Mouse (Mus musculus) cerebellum, adult (tissue): Measurements from ENCODE around the gene Cstf2t.
A peak's percentile ranks its signal among the peaks of the same experiment; 100 is the strongest.

Experiments
- ATAC-seq: cut with Nextera tagmentation; 2 replicates; pipeline ENCODE4 v1.9.2; 2017; ENCODE audit warnings: mild to moderate bottlenecking, moderate library complexity, mixed read lengths; ENCODE audit not compliant: insufficient number of reproducible peaks, low FRiP score, low TSS enrichment

Cstf2t gene

DNA sequence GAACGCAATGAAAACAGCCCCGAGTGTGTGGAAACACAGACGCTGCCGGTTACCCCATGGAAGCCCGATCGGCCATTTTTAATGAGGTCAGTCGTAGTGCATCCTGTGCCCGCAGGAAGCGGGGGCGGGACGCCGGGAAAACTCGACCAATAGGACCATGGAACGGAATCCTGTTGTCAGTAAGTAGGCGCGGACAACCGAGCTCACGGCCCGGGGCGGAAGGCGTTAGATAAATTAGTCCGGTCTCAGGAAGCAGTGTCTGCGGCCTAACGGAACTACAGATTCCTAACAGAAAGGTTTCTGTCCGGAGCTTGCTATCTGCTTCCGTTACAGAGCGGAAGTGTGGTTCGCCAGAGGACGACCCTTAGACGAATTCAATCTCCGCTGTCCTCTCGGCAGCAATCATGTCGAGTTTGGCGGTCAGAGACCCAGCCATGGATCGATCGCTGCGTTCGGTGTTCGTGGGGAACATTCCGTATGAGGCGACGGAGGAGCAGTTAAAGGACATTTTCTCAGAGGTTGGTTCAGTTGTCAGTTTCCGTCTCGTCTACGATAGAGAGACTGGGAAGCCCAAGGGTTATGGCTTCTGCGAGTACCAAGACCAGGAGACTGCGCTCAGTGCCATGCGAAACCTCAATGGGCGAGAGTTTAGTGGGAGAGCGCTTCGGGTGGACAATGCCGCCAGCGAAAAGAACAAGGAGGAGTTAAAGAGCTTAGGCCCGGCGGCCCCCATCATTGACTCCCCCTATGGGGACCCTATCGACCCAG lies at the start of gene Cstf2t:
Gene Cstf2t, plus strand, starts transcription at position 176 of the 768 bp plus-strand sequence.
- ATAC-seq, result peak; percentile 98

DNA sequence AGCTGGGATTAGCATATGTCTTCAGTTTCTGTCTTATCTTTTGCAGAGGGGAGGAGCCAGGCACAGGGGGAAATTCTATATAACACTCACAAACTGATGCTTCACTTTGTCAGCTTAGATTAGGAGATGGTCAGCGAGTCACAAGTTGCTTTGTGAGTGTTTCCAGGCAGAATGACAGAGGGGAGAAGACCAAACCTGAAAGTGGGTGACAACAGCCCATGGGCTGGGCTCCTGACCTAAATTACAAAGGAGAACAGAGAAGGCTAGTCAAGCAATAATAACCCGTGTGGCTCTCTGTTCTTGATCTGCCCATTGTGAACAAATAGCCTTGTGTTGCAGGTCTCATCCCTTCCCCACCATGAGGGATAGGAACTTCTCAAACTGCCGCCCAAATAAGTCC lies 43.7 kb upstream of the Cstf2t start:
- ATAC-seq, result no peak

DNA sequence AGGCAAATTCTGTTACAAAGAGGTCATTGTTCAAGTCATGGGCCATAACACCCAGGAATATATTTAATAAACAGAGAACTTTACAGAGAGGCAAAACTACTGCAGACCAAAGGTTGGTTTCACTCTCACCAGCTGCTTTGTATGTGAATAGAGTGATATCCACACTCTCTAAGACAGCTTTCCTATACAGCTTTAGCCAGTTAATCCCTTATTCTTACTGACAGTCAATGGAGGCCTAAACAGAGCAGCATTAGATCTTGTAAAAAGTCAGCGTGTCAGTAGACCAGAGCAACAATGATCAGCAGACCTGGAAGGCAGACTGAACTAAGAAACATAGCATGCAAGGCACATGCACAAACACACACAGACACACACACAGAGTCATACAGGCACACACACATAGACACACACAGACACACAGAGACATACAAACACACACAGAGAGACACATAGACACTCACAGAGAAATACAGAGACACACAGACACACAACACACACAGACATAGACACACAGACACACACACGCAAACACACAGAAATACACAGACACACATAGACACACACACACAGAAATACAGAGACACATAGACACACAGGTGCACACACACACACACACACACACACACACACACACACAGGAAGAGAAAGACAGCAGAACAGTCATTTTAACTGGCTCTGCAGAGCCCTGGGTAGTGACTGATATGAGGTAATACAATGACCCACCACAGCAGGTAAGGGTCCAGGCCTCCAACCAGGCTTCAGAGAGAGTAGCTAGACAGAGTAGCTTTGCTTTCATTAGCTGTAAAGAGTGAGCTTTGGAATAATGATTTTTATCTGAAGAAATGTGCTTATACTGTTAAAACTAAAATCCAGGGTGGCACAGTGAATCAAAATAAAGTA lies 41.4 kb upstream of the Cstf2t start:
- no peak for ATAC-seq

DNA sequence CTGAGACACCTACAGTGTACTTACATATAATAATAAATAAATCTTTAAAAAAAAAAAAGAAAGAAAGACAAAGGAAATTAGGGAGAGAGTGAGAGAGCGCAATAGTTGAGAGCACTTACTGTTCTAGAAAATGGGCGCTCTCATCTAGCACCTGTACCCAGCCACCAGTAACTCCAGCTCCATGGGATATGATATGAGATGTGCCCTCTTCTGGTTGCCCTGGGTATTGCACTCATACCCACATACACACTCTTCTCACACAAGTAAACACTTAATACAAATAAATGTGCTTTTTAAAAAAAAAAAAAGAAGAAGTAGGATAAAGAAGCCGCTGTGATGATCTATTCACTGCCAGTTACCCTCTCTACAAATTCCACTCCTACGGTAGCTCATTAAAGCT lies 36.0 kb upstream of the Cstf2t start:
- ATAC-seq, result no peak

DNA sequence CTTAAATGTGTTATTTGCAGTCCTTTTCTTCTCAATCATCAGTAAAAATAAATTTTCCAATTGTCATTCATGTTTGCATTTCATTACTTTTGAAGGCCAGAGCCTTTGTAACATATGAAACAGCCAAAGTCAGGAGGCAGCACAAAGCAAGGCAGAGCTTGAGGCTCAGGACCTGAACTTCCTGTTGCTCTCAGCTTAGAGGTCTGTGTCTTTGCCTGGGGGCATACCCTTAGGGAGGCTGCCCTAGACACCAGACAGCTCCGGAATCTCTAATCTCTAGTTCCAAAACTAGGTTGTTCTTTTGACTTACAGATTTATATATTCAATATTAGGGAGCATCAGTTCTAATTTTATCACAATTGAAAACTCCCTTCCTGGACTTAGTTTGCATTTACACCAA lies 17.9 kb upstream of the Cstf2t start:
- ATAC-seq, result no peak

DNA sequence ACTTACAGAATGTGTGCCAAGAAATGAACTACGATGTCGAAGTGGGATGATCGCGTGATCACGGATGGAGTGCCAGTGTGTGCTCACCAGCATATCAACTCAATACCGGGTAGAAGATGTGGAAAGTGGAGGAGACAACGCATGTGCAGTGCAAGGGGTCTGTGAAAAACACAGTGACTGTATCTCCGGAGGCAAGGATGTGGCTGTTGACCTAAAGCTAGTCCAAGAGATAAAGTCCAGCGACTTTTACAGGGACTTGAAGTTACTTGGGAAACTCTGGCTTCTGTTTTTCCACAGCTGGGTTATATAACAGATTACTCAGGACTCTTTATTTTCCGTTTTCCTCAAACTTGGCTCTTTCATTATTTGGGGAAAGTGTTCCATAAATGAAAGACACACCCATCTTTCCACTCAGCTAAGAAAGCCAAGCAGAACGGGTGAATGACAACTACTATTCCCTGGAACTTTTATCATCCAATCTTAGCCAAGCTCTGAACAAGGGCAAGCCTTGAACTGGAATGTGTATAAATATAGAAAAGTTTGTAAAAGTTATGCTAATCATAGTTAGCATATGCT lies 17.3 kb upstream of the Cstf2t start:
- ATAC-seq, result no peak

DNA sequence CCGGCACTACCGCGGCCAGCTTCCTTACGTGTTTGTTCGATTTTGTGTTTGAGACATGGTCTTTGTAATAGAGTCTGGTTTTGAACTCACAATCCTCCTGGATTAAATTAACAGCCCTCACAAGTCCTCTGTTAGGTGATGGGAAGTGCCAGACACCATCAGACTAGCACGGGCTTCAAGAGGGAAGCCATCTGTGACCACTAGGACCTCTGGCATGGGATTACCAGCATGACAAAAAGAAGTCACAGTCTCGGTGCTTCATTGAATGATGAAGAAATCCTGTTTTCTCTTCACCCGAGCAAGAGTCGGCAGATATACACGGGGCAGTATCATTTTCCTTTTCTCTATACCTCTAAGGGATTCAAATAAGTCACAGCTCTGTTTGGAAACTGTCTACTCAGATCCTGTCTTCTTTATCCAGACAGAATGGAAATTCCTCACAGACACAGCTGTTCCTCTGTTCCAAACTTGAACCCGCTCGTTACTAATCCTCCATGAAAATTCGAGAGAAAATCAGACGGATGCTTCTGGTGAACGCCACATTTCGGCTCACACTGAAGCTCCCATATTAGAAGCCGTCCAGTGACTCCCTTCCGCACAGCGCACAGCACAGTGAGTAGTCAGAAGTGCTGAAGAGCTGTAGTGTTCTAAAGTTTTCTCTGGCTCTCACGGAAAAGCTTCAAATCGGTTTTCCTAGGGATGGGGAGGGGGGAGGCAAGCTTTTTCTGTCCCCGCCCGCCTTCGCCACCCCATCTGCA lies 8.5 kb upstream of the Cstf2t start:
- ATAC-seq, result no peak

- ATAC-seq, result no peak
These were observed 7.9 kb upstream of the Cstf2t start for GRCm38 (mm10) chr19:31074717-31075063.

DNA sequence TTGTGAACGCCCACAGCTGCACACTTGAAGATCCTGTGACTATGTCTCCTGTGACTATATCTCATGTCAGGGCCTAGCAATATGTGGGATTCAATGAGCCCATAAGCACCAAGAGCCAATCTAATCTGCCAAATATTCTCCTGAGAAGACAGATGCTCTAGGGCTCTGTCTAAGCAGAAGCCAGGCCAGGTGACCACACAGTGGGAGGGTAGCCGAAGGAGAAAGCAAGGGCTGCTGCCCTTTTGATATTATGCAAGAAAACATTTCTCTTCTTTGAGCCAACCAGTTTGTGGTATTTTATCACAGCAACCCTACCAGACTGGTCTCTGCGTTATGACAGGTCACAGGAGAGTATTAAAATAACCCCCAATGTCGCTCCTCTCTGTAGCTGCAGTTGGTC lies 6.5 kb upstream of the Cstf2t start:
- ATAC-seq, result no peak

- no peak for ATAC-seq
These were observed 4.4 kb upstream of the Cstf2t start for GRCm38 (mm10) chr19:31078241-31078640.

DNA sequence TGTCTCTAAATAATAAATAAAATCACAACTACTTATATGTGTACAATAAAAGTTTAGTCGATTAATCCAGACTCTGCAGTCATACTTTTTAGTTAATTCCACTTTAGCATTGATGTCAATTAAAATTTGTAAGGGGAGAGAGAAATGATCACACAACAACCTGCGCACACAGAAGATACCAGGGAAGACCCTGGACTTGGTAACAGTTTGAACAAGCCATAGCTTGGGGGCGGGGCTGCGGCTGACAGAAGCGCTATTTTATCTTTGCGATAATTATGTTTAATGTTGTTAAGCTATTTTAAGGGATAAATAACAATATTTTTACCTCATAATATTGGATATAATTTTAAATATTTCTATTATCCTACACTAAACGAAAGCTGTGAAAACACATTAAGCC lies 411 bp upstream of the Cstf2t start:
- no peak for ATAC-seq

GRCm38 (mm10) chr19:31083761-31084160 lies 1.1 kb downstream of the Cstf2t start:
- peak; percentile 5; the same call in 1 of the 2 replicates for ATAC-seq

- ATAC-seq, result no peak
These were observed 15.2 kb downstream of the Cstf2t start for GRCm38 (mm10) chr19:31097857-31098256.

DNA sequence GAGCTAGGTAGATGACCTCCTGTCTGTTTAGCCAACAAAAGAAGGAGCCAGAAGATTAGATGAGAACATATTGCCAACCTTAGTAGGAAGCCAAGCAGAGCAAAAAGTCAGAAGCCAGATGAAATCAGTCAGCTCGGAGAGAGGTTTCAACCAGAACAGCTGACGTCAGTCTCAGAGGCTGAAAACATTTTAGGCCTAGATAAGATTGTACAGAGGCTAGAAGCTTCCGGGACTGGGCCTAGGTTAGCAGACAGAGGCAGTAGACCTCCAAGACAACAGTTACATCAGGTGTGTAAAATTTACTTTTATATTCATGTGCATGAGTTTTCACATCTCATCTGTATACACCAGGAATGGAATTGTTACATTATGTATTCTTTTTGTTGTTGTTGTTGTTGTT lies 16.7 kb downstream of the Cstf2t start:
- ATAC-seq, result no peak

DNA sequence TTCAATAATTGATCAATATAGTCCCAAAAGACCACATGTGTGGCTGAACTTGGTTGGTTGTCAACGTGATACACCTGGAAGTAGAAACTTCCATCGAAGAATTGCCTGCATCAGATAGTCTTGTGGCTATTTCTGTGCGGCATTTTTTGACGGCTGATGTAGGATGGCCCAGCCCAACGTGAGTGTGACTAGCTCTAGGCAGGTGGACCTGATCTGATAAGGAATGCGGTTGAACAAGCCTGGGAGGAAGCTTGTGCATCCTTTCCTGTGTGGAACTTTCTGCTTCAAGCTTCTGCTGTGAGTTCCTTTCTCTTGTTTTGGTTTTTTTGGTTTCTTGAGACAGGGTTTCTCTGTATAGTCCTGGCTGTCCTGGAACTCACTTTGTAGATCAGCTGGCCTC lies 22.1 kb downstream of the Cstf2t start:
- no peak for ATAC-seq

GRCm38 (mm10) chr19:31106036-31106435 lies 23.4 kb downstream of the Cstf2t start:
- no peak for ATAC-seq

GRCm38 (mm10) chr19:31106835-31107554 lies 24.4 kb downstream of the Cstf2t start:
- ATAC-seq, result no peak

DNA sequence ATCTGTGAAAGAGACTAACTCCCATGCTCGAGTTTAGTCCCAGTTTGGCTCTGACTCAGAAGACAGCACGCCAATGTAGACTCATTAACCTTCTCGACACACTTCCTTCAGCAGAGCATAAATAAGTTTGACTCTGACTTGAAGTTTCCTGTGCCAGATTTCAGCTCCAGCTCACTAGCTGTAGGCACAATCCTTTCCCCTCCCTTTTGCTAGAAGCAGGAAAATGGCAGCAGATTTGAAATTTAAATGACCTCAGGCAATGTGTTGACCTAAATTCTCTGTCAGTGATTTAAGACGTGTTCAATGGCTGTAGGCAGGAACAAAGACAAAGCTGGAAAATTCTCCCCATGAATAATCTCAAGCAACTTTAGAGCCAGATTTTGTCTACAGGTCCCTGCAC lies 32.1 kb downstream of the Cstf2t start:
- no peak for ATAC-seq

GRCm38 (mm10) chr19:31124628-31125027 lies 42.0 kb downstream of the Cstf2t start:
- ATAC-seq, result no peak

GRCm38 (mm10) chr19:31132614-31133013 lies 50.0 kb downstream of the Cstf2t start:
- ATAC-seq, result no peak
